Mouse (Mus musculus) brain, embryonic 14.5 days (tissue): ENCODE measurements around the gene Kcnd3.

Experiments
- CTCF ChIP-seq: fragments of 200-500 bp; IDR thresholded peaks from 2 replicates; pipeline ENCODE4 v1.5.1; 2012; ENCODE audit warnings: inconsistent platforms, mild to moderate bottlenecking, moderate library complexity, borderline replicate concordance; ENCODE audit not compliant: insufficient read depth, insufficient read length; ENCODE audit errors: extremely low read depth
- POLR2A ChIP-seq: fragments of 200-500 bp; IDR thresholded peaks from 2 replicates; pipeline ENCODE4 v1.6.1; 2012; ENCODE audit warnings: mild to moderate bottlenecking, inconsistent platforms, borderline replicate concordance; ENCODE audit not compliant: poor library complexity, insufficient read depth, insufficient read length, severe bottlenecking; ENCODE audit errors: extremely low read depth

- TF ChIP-seq CTCF (no peak), POLR2A (no peak)
Measured at GRCm38 (mm10) chr3:105530363-105531130, 78.4 kb downstream of the Kcnd3 start.
